Mouse (Mus musculus) heart, postnatal 0 days (tissue): ENCODE results near the gene Fam217a. TPM values are rescaled to one million over a fixed set of nuclear protein-coding genes. Genes with fewer than 3 reads are reported as not detected.
"Not testable (repeated sequence)": the region's sequence is repeated elsewhere in the genome, so short reads cannot be mapped to it uniquely, and the experiment has no call there.

Experiments used
- ATAC-seq: fragments of 200-750 bp; cut with Nextera tagmentation; 2 replicates; pipeline ENCODE4 v1.8.0; 2017; ENCODE audit warnings: low read depth, moderate number of reproducible peaks, moderate library complexity; ENCODE audit not compliant: insufficient read depth
- DNase-seq: peaks from one replicate; pipeline ENCODE4 v3.0.0-alpha.2; 2016; ENCODE audit warnings: low spot score
- H3K27ac ChIP-seq: fragments of 300-500 bp; sonication (generic); 2 replicates; pipeline ENCODE4 v1.5.1; 2014; ENCODE audit warnings: low read depth, mild to moderate bottlenecking
- H3K27me3 ChIP-seq: fragments of 300-500 bp; sonication (generic); 2 replicates; pipeline ENCODE4 v1.6.1; 2014; ENCODE audit warnings: low read length, mixed read lengths; ENCODE audit not compliant: control insufficient read depth, insufficient read depth
- H3K36me3 ChIP-seq: fragments of 300-500 bp; sonication (generic); replicated peaks from 2 replicates; pipeline ENCODE4 v1.6.1; 2014; ENCODE audit warnings: low read length, mixed read lengths; ENCODE audit not compliant: control insufficient read depth, insufficient read depth
- H3K4me1 ChIP-seq: fragments of 300-500 bp; sonication (generic); 2 replicates; pipeline ENCODE4 v1.6.1; 2014; ENCODE audit warnings: antibody characterized with exemption; ENCODE audit not compliant: control insufficient read depth, insufficient read depth
- H3K4me2 ChIP-seq: fragments of 300-500 bp; sonication (generic); 2 replicates; pipeline ENCODE4 v1.6.1; 2014; ENCODE audit warnings: low read depth, mild to moderate bottlenecking, low read length, moderate library complexity
- H3K4me3 ChIP-seq: fragments of 300-500 bp; sonication (generic); 2 replicates; pipeline ENCODE4 v1.5.1; 2014; ENCODE audit warnings: low read depth, low read length
- H3K9ac ChIP-seq: fragments of 300-500 bp; sonication (generic); replicated peaks from 2 replicates; pipeline ENCODE4 v1.6.1; 2014; ENCODE audit warnings: low read depth, low read length, mixed read lengths
- H3K9me3 ChIP-seq: fragments of 300-500 bp; sonication (generic); replicated peaks from 2 replicates; pipeline ENCODE4 v1.6.1; 2016; ENCODE audit warnings: low read length; ENCODE audit not compliant: control insufficient read depth
- CTCF ChIP-seq: IDR thresholded peaks from 2 replicates; pipeline ENCODE4 v1.5.1; 2016; ENCODE audit warnings: antibody characterized with exemption, control low read depth, low read depth
- EP300 ChIP-seq: IDR thresholded peaks from 2 replicates; pipeline ENCODE4 v1.6.1; 2016; ENCODE audit warnings: antibody characterized with exemption, low read depth
- WGBS: fragments of 180-500 bp; shearing (Covaris S2); extraction: QIAGEN DNeasy Blood & Tissue Kit; methylation state at CpG from one replicate; pipeline ENCODE4 v1.1.7; 2014; 5-methylcytosine and 5-hydroxymethylcytosine counted together
- polyA plus RNA-seq: library from polyadenylated mRNA; unstranded; fragments of >200 nt; fragmentation: Nextera tagmentation; extraction: Ambion mirVana; gene quantifications from 2 replicates; pipeline ENCODE4 v1.2.1, GENCODE M21; 2015
- total RNA-seq: library from RNA; depleted of rRNA; stranded (reverse); fragments of >200 nt; gene quantifications from 2 replicates; pipeline ENCODE4 v1.2.3, GENCODE M21; 2014; ENCODE audit warnings: low replicate concordance; rRNA removed

Fam217a gene
- total and polyA plus RNA-seq, 2 experiments from 2014 or later: 1.9 TPM; not detected in 1

- H3K36me3 ChIP-seq: no peaks in the 10 kb centered on the region
- no peak overlapping the region for H3K9ac ChIP-seq
- no peaks in the 10 kb centered on the region for H3K9me3 ChIP-seq
- DNase-seq (peak; percentile 66), ATAC-seq (no peak)
- WGBS: 37% methylated on average over 7 of the region's 7 CpGs
- H3K4me2 ChIP-seq: no peak overlapping the region
- TF ChIP-seq CTCF: peak; percentile 90
- no peak for TF ChIP-seq EP300
- no peaks in the 10 kb centered on the region for H3K27me3 ChIP-seq
- no peak overlapping the region for H3K4me3 ChIP-seq
- H3K4me1 ChIP-seq: no peaks in the 10 kb centered on the region
- H3K27ac ChIP-seq: no peak overlapping the region
Observed at GRCm38 (mm10) chr13:34864420-34865169, 59.5 kb downstream of the Fam217a start.

- not testable (repeated sequence) for H3K4me1 ChIP-seq, H3K27ac ChIP-seq, H3K36me3 ChIP-seq, H3K9me3 ChIP-seq, H3K27me3 ChIP-seq, DNase-seq, H3K4me3 ChIP-seq, H3K9ac ChIP-seq, H3K4me2 ChIP-seq, ATAC-seq
- 39% methylated on average over 7 of the region's 8 CpGs for WGBS
Observed at GRCm38 (mm10) chr13:34861166-34861565, 62.9 kb downstream of the Fam217a start.

Other genes starting within 250 kb of the Fam217a start
- not detected in 2 replicates for gene Fam50b, start 189.5 kb downstream of the Fam217a start, total RNA-seq
- not detected in 2 replicates for gene Fam50b, start 189.5 kb downstream of the Fam217a start, polyA plus RNA-seq
- 16.7 and 22.9 TPM in 2 replicates for gene Prpf4b, start 49.0 kb downstream of the Fam217a start, total RNA-seq
- gene Prpf4b, start 49.0 kb downstream of the Fam217a start, polyA plus RNA-seq: 32.8 and 37.4 TPM in 2 replicates
- not detected in 2 replicates for gene 4933417A18Rik, start 99 bp upstream of the Fam217a start, total RNA-seq
- gene 4933417A18Rik, start 99 bp upstream of the Fam217a start, polyA plus RNA-seq: not detected in 2 replicates
- not detected in 2 replicates for gene Eci3, start 39.5 kb upstream of the Fam217a start, total RNA-seq
- 0.18 and 0.56 TPM in 2 replicates for gene Eci3, start 39.5 kb upstream of the Fam217a start, polyA plus RNA-seq
- gene Eci2, start 102.8 kb upstream of the Fam217a start, total RNA-seq: 136 and 245 TPM in 2 replicates
- 300 and 313 TPM in 2 replicates for gene Eci2, start 102.8 kb upstream of the Fam217a start, polyA plus RNA-seq